Mouse (Mus musculus): ENCODE data around the gene Gm10322.

The Gm10322 gene

GRCm38 (mm10) chr10:59629506-59629782 lies 13.6 kb downstream of the Gm10322 start:
- CTCF ChIA-PET: interaction anchor here in 1 of 4 experiments (0.9 to 1.1 kb wide), 2 partner anchors 11 to 314 kb away, joined by 3 read pairs; no protein-coding TSS in a partner anchor
- POLR2A ChIA-PET: interaction anchor here in 3 of 4 experiments (0.5 to 1.8 kb wide), 6 partner anchors 11 to 278 kb away, joined by 3 to 5 read pairs (median 3); partner anchors contain the start of gene Mcu (in 1 of the 3)

GRCm38 (mm10) chr10:59636048-59636447 lies 20.2 kb downstream of the Gm10322 start:
- CTCF ChIA-PET: no interaction called here

DNA sequence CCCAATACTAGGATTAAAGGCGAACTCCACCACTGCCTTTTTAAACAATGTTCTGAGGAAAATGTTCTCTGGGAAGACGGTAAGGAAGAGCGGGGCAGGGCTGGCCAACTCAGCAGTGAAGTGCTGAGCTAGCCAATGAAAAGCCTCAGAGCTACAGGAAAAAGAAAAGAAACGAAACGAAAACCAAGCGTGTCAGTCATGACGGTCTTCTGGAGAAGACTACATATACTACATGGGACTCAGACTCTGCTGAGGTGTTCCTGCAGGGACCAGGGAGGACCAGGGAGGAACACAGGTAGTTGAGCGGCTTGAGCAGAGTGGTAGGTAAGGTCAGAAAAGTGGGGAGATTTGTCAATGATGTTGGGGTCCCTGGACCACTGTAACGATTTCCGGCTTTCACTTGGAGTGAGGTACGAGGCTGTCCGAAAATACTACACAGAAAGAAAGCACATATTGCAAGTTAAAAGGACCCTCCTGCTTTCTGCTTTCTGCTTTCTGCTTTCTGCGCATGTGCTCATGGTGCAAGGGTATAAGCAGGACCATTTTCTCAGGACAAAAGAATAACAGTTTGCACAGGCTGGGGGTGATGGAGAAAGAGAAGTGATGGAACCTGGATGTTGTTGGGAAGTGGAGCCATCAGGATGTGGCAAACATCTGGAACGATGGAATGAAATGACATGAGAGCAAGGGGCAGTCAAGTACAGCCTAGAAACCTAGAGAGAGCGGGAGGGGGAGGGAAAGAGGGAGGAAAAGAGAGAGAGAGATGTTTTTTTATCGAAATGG lies 21.1 kb downstream of the Gm10322 start:
- CTCF ChIA-PET: no interaction called here
- POLR2A ChIA-PET: interaction anchor here in 1 of 4 experiments (1.9 kb wide), 1 partner anchor 9 kb away, joined by 6 read pairs; no protein-coding TSS in a partner anchor

More at GRCm38 (mm10) chr10:59636048-59636447, 20.2 kb downstream of the Gm10322 start:
- POLR2A ChIA-PET: no interaction called here

DNA sequence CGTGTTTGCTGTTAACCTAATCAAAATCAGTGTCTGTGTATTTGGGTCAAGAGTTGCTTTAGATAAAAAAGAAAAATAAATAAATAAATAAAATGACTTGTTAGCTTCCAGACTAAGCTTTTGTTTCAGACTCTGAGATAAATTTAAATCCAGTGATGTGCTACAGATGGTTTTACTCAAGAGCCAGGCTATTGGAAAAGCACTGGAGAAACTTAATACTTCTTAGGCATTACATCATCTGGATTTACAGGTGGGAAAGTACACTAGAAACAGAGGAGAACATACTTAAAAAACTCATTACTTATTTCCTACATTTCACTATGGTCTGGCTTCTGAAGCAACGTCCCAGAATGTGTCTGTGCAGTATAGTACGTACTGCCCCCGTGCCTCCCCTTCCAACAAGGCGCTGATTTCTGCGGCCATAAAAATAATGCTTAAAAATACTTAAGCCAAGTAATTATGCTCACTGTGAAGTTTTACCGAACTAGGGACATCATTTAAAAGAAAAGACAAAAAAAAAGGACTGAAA lies 21.8 kb downstream of the Gm10322 start:
- ChIA-PET POLR2A (interaction anchor here in 2 of 4 experiments (0.7 to 1.9 kb wide), 2 partner anchors 9 to 21 kb away, joined by 3 to 6 read pairs; no protein-coding TSS in a partner anchor), CTCF (no interaction called here)

DNA sequence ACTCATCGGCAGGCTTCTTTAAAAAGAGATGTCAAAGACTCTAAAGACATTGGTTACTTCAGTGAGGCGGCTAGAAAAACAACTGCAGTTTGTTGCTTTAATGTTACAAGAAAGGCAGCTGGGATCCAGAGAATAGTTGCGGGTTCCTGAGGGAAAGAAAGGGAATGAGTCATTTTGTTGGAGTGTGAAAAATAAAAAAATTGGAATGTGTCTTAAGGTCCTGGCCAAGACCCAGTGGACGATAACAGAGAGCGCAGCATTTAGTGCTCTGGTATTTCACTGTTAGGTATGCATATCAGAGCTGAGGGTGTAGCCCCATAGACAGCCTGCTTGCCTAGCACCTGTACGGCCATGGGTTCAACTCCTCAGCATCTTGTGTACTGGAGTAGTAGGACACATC lies 22.7 kb downstream of the Gm10322 start:
- CTCF ChIA-PET: interaction anchor here in 1 of 4 experiments (0.7 kb wide), 1 partner anchor 23 kb away, joined by 21 read pairs; no protein-coding TSS in a partner anchor
- POLR2A ChIA-PET: interaction anchor here in 1 of 4 experiments (0.6 to 1.9 kb wide), 2 partner anchors 10 to 305 kb away, joined by 3 to 6 read pairs; no protein-coding TSS in a partner anchor

DNA sequence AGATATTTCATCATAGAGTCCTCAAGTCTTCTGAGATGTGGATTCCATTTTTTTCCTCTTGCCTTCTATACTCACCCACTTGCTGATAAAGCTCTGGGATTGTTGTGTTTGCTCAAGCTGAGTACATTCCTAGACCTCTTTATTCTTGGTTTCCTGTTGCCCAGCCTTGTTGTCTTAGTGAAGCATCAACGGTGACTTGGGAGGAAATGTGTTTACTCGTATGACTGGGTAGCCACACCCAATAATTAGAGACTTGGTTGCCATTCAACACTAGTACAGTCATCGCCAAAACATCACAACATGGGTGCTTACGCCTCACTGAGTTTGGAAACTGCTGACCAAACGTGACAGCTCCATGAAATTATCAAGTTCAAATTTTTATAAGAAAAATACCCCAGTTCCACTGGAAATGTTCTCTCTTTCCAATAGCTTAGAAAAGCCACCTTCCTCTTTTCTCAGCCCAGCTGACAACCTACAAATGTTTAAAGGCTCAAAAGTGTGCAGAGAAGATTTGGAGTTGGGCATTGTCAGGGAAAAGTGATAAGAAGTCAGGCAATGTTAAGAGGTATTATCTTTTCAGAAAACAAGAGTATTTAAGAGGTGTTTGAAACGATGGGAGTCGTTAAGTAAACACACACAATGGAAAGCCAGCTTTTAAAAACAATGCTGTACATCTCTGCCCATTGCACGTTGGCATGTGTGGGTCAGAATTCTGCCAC lies 27.0 kb downstream of the Gm10322 start:
- ChIA-PET CTCF (interaction anchor here in 1 of 4 experiments (0.6 kb wide), 1 partner anchor 94 kb away, joined by 4 read pairs; no protein-coding TSS in a partner anchor), POLR2A (interaction anchor here in 1 of 4 experiments (0.7 kb wide), 1 partner anchor 13 kb away, joined by 3 read pairs; no protein-coding TSS in a partner anchor)

GRCm38 (mm10) chr10:59643645-59644044 lies 27.8 kb downstream of the Gm10322 start:
- POLR2A ChIA-PET: no interaction called here
- CTCF ChIA-PET: no interaction called here

- ChIA-PET CTCF (no interaction called here), POLR2A (interaction anchor here in 1 of 4 experiments (0.7 kb wide), 1 partner anchor 37 kb away, joined by 5 read pairs; no protein-coding TSS in a partner anchor)
Measured at GRCm38 (mm10) chr10:59644710-59645109, 28.8 kb downstream of the Gm10322 start.

DNA sequence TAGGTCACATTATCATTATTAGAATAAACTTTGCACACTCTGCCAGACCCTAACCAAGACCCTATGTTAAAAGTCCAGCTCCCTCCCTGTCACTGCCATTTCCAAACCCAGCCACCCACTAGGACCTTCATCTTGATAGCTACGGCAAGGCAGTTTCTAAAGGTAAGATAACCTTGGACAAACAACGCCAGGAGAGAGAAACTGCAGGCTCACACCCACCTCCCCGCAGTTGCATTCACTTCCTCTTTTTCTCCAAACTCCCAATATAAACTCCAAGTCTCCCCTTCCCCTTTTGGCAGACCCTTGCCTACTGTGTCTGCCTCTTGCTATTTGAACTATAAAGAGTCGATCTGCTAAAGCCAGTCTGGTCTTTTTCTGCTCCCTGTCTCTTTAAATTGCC lies 29.3 kb downstream of the Gm10322 start:
- ChIA-PET POLR2A (interaction anchor here in 1 of 4 experiments (0.7 kb wide), 1 partner anchor 37 kb away, joined by 5 read pairs; no protein-coding TSS in a partner anchor), CTCF (no interaction called here)

DNA sequence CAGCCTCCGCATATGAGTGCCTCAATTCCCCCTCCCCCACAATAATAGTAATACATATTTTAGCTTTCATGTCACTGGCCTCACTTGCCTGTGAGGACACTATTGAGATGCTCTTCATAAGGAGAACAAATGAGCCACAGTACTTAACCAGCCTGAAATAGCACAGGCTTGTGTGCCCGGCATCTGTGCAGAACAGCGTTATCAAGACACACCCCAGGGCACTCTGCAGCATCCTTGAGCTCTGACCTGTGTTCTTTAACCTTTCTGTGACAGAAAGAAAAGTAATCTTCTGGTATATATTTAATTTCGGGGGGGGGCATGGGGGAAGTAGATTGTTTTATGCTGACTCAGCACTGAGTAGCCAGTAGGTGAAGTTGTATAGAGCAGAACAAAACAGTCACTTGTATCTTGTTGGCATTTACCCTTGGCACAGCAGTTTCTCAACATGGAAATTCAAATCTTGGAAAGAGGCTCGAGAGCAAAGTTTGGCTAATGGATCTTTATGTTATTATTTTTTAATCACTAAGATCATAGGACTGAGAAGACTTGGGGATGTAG lies 31.0 kb downstream of the Gm10322 start:
- ChIA-PET POLR2A (interaction anchor here in 1 of 4 experiments (0.6 to 1.2 kb wide), 2 partner anchors 18 to 172 kb away, joined by 3 to 6 read pairs; no protein-coding TSS in a partner anchor), CTCF (interaction anchor here in 2 of 4 experiments (0.6 to 0.9 kb wide), 2 partner anchors 14 to 882 kb away, joined by 6 to 7 read pairs; no protein-coding TSS in a partner anchor)

GRCm38 (mm10) chr10:59656799-59657198 lies 40.9 kb downstream of the Gm10322 start:
- CTCF ChIA-PET: no interaction called here

GRCm38 (mm10) chr10:59664765-59665164 lies 48.9 kb downstream of the Gm10322 start:
- POLR2A ChIA-PET: no interaction called here
- CTCF ChIA-PET: no interaction called here

More at GRCm38 (mm10) chr10:59656799-59657198, 40.9 kb downstream of the Gm10322 start:
- POLR2A ChIA-PET: interaction anchor here in 1 of 4 experiments (0.7 to 0.9 kb wide), 2 partner anchors 15 to 246 kb away, joined by 3 to 9 read pairs; no protein-coding TSS in a partner anchor

- POLR2A ChIA-PET: no interaction called here
- CTCF ChIA-PET: interaction anchor here in 1 of 4 experiments (1.1 kb wide), 1 partner anchor 199 kb away, joined by 3 read pairs; no protein-coding TSS in a partner anchor
Measured at GRCm38 (mm10) chr10:59665503-59666291, 49.8 kb downstream of the Gm10322 start.

Measured in embryonic stem cell, embryonic (primary cell).